Mouse (Mus musculus) spleen, postnatal 10 days (tissue): ENCODE measurements at regions not wholly inside any gene's neighbourhood (a gene's known extent, or its start where the extent isn't known, plus 50 kb on each side); places are given as distances from the start of the nearest gene placed in this dataset.

Source experiments
- DNase-seq, 2 experiments: peaks; one replicate each; pipeline ENCODE4 v3.0.0; 2021 to 2022; ENCODE audit warnings: low spot score in 2 of 2

DNA sequence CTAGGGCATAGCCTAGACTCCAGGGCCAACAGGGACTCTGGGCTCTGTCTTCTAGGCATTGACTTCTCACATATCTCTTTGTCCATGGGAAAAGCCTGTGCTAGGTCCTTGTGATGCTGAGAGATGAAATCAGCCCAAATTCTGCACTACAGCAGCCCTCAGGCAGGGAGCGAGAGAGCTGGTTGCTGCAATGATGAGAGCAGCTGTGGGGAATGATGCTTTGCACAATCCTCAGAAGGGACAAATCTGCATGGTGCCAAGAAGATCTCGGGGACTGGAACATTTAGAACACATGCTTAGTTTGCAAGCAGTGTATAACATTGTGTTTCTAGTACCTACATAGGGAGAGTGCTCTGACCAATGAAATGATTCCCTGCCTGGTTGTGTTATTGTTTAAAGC is 259.2 kb upstream of the Trib2 start:
- DNase-seq, result no peak

DNA sequence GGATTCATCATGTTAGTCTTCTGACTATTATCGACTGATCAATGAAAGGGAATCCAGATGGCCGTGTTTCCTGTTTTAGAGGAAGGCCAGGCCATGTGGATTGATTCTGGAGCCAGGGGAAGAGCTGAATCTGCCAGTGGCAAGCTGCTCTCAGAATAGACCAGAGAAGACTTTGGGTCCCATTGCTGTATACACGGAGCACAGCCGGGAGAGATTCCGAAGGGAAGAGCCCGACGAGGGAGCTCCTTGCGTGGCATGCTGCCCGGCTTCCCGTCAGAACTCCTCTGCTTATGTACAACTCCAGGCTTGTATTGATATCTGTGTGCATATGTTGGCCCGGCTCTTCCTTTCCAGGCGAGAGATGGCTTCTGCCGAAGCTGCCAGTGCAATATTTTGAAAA is 252.2 kb upstream of the Trib2 start:
- DNase-seq, result no peak

DNA sequence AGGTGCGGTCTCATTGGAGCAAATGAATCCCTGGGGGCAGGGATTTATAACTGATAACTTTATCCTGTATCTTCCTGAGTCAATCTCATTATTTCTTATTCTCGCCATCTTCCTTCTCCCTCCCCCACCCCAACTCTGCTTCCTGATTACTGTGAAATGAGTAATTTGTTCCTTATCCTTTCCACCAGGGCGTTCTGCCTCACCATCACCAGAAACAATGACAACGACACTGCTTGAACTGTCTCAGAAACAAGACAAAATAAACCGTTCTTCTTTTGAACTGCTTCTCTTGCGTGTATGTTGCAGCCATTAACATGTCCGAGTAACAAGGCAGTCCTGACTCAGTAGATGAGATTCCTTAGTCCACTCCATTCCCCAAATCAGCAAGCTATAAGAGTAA is 246.0 kb upstream of the Trib2 start:
- DNase-seq, result no peak

DNA sequence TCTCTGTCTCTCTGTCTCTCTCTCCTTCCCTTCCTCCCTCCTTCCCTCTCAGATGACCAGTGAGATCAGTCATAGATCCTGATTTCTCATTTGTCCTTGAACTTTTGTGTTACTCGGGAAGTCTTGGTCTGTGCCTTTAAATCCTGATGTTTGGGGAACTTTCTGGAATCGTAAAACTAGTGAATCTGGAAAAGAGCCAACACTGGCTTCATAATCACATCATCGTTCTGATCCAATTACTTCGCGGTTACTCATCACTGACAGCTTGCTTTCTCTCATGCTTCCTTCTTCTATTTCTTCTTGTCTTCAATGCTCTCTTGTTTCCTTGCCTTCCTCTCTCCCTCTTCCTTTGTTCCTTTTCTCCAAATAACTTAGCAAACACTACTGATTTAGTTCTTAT is 243.7 kb upstream of the Trib2 start:
- no peak for DNase-seq

DNA sequence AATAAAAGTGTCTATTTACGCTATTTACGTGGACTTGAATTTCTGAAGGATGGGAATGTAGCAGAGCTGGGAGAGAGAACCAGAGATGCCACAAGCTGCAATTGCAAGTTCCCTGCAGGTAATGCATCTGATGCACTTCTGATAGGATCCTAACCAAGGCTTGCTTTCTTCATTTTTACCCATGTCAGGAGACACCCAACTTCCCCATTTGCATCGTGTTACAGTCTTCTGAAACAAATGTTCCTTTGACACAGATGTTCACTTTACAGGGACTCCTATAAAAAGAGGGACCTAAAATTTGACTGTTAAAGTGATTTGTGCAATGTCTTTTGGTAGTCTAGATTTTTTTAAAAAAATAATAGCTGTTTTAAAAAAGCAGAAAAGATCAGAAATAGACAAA is 241.5 kb upstream of the Trib2 start:
- DNase-seq, result no peak

DNA sequence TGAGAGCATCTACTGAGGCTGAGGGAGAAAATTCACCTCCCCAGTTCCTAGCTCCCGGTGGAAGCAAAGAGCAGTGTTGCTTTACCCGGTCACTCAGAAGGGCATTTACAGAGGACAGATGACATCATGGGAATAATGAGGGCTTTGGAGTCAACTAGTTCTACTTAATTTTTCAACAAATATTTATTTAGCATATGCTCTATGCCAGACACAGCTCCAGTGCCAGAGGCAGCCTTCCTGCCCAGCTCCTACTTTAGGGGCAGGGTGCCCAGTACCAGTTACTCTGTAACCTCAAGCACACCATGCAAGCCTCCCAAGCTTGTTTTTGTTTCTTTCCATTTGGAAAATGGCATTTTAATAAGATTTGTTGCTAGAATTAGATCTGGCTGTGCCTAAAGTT is 240.1 kb upstream of the Trib2 start:
- DNase-seq, result no peak

DNA sequence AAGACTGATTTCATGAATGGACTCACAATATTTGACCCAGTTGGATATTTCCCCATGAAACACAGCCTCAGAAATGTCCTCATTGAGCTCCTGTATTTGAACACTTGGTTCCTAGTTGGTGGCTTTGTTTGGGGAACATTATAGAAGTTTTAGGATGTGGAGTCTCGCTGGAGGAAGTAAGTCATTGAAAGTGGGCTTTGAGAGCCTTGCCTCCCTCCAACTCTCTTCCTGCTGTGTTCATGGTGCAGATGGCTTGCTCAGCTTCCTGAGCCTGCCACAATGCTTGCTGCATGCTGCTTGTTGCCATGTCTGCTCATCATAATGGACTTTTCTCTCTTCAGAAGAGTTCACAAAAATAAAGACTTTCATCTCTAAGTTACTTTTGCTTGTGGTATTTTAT is 239.5 kb upstream of the Trib2 start:
- DNase-seq, result no peak

DNA sequence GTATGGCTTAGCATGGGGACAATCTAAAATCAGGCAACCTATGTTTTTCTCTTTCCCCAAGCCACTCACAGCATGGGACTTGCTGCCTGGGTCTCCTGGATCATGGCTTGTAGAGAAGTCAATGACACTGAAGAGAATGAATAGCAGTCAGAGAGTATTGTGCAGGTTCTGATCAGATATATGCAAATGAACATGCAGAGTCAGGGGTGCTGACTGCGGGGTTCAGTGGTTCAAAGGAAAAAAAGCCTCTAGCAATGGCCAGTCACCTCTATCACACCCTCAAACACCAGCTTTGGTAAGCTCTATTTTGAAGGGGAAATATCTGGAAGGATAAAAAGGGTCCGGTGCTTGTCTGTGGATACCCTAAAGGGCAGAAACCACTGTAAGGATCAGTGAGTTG is 237.9 kb upstream of the Trib2 start:
- no peak for DNase-seq

DNA sequence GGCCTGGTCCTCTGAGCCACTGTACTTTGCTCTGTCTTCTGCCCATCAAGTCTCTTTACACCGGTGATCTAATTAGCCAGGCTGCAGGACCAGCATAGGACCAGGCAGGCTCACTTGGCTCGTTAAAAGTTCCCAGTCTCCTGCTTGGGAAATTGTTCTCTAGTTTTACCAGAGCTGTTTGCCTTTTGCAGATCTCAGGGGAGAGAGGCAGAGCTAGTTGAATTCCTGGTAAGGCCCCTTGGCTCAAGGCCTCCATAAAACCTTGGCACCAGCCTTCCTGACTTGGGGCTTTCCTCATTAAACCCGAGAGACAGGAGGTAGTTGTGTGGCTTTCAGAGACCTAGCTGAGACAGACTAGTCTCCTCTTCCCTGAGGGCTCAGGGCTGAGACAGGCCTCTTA is 237.0 kb upstream of the Trib2 start:
- no peak for DNase-seq

DNA sequence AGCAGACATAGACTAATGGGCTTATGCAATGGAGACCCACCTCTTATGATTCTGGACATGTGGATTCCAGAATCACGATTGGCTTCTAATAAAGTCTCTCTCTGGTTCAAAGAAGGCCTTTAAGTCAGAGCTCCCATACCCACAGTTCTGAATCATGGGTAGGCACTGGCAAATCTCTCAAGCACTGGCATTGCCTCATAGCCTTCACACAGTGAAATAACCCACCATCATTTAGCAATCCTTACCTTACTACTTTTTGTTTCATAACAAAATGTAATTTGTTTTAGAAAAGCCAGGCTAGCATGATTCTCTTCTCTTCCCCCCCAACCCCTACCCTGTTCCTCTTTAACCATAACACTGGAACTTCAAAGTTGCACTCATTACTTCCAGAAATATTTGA is 236.3 kb upstream of the Trib2 start:
- DNase-seq, result no peak

DNA sequence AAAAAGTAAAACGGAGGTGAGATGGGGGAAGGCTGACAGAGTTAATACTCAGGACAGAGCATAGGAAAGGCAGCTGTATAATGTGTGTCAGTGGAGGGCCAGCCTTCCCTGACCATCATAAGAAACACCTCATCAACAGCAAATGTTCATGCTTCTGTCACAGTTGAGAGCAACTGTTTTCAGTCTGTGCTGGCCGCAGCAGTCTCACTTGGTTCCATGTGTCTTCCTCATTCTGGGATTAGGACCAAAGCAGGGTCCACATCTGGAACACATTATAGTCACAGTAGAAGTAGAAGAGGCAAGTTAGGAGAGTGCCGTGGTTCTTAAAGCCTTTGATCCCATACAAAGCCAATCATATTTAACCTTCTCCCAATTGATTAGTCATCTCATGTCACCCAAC is 235.6 kb upstream of the Trib2 start:
- DNase-seq, result no peak

DNA sequence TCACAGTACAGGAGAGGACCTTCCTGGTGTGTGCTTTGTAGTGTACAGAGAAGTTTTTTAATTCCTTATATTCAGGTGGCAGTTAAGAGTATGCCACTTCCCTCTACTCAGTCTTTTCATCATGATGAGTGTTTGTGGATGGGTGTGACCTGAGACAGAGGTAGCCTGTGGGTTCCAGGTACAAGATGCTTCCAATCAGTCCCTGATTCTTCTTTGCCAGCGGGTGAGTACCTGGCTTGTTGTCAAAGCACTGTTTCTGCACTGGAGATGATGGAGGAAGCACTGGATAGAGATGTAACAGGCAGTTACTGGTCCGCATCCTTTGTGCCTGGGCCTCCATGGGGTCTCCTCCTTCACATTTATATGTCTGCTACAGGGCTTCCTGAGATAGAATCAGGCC is 234.7 kb upstream of the Trib2 start:
- DNase-seq, result no peak

DNA sequence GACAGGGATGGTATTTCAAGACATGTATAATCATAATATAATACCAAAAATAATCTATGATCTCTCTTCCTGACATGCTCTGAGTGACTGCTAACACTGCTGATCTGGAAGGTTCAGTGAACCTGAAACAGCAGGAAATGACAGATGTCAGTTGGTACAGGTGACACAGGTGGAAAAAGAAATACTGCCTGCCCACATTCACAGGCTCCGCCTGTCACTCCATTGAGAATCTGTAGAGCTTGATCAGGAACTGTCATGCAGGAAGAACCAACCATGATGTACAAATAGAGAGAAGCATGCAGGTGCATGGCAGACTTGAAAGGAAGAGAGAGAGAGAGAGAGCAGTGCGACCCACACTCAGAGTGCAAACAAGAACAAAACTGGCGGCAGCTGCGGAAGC is 232.8 kb upstream of the Trib2 start:
- DNase-seq, result no peak

DNA sequence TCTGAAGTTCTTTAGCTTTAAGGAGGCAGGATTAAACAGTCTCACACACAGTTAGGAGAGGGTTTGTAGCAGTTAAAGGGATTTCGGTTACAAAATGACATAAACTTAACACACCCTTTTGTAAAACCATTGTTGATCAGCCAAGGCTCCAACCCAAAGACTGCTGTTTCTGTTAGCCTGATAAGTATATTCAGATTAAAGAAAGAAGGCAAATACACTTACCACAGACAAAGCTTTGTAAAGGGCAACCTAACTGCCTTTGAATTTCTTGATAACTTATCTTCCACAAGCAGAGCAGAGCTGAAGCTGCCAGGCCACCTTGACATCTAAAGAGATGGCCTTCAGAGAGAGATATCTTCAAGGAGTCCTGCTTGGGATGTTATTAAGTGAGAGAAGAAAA is 229.9 kb upstream of the Trib2 start:
- no peak for DNase-seq

DNA sequence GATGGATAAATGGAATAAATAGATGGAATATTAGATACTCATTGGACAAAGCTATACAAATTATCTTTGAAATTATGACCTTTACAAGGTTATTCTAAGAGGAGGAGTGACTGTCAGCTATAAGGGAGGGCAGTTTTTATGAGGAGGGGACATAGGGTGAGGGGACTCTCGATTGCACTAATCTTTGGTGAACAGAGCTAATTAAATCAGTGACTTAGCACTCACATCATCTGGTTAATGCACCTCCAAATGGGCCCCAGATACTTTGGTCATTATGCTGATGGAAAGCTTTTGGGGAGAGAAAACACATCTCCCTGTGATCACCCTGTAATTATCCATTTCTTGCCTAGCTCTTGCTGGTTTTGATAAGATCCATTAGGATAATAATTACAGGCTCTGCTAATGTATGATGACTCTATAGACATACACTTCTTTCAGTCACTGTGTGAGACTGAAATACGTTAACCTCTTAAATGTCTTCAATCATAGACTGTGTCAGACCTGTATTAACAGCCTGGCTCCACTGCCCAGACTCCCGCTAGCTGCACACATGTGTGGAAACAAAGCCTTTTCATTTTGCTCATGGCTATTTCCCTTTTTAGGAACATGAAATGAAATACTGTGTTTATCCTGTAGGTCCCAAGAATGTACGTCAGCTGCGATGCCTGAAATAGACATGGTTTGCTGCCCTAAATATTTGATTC is 229.2 kb upstream of the Trib2 start:
- no peak for DNase-seq

DNA sequence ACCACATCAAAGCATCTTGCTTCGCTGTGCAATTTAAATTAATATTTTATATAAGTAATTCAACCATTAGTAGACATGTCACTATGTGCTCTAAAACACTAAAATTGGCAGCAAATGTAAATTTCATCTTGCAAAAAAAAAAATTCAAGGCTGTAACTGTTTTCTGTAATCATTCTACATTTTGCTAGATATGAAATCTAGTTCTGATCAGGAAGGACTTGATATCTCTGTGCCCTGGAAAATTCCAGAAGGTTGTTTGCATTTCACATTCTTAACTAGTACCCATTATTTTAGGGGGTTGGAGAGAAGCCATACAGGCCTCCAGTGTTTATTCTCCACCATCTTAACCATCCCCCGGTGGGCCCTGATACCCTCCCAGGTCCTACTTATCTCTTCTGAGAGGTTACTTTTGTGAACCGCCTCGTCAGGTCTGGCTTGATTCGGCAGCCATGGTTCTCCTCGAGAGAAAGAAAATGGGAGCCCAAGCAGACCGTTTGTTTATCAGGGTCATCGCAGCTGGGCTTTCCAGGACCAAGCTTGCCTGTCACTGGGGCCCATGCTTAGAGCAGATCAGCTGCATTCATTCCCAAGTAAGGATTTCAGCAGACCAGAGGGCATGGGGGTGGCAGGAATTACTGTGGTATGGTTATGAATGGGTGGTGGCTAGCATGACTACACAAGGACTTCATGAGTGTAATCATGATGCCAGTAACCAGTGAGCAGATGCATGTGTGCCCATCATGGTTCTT is 226.9 kb upstream of the Trib2 start:
- no peak for DNase-seq

DNA sequence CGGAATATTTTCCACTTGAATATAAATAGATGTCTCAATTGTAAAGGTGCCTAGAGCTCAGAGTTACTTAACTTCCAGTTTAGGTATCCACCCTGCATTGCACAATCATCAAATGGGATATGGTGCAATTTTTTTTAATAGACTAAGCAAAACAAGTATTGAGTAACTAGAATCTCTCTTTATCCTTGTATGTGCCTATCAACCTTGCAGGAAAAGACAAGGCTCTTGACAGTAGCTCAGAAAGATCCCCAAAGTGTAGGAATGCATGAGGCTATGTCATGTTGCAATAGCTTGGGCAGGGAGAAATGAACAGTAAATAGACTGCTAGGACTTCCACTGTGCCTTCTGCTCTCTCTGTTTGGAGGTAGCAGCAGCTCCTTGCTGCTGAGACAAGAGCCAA is 225.6 kb upstream of the Trib2 start:
- DNase-seq, result no peak

DNA sequence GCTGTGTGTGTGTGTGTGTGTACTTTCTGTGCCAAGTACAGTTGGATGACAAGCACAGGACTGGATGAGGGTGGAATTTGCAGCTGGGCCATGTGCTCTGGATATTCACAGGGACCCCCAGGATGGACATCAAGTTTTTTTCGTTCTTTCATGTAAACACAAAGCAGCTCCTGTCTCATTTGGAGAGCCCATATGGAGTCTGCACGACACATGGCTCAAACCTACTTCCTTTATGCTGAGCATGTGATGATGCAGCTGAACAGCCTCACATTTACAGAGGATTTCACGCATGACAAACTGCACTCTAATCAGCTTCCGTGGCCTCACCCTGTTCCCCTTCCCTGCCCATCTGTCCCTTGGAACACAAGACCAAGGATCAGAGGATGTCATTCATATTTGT is 224.4 kb upstream of the Trib2 start:
- no peak for DNase-seq

DNA sequence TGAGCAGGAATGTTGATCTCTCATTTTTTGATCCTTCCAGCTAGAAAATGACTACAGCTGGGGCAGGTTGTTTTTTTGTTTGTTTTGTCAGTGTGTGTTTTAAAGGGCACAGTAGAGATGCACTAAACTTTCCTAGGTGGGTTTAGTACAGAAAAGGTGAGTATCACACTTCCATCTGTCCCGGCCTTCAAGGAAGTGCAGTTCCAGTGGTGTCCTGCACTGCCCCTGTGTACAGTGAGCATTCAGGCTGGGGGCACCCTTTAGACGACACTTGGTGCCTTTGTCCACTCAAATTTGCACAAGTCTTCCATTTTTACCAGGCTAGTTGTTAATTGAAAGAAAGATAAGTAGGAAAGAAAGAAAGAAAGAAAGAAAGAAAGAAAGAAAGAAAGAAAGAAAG is 218.8 kb upstream of the Trib2 start:
- no peak for DNase-seq

DNA sequence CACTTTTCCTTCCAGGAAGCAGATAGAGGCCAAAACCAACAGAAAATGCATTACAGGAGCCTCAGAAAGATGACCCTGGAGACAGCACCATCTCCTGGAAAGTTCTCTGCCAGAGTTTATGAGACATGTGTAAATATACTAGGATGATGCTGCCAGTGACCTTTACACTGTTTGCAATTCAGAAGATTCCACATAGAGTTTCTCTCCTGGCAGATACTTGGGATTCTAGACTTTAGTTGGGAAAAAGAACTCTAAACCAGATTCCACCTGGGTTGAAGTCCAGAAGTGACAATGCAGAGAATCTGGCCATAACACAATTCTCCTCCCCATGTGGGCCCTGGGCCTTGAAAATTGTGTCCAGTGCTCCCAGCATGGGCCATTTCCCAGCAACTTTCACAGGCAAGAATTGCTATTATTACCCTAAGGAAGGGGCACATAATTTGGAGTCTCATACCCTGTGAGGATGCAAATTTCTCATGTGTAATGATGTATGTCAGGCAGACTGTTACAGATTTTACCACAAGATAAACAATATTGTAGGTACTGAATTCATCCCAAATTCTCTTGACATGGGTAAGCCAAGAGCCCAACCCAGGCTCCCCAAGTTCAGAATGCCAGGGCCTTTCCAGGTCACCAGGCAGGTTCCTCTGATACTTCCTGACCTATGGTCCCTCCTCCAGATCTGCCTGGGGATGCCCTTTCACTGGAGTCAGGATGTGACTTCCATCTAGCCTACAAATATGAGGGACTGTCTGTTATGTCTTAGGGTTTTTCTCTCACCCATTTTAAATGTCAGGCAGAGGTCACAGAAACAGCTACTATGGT is 218.2 kb upstream of the Trib2 start:
- no peak for DNase-seq

DNA sequence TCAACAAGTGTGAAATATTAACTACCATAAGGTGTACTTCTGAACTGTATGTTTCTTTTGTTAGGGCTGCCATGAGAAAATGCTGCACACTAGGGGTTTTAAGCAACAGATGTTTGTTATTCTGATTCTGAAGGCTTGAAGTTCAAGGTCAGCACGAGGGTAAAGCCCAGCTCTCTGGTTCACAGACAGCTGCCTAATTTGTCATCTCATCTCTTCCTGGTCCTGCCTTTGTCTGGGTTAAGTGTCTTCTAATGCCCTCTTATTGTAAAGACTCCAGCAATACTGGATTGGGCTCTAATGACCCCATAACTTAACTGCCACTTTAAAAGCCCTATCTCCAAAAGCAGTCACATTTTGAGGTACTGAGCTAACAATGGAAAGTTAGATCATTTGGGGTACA is 209.9 kb upstream of the Trib2 start:
- DNase-seq, result no peak

DNA sequence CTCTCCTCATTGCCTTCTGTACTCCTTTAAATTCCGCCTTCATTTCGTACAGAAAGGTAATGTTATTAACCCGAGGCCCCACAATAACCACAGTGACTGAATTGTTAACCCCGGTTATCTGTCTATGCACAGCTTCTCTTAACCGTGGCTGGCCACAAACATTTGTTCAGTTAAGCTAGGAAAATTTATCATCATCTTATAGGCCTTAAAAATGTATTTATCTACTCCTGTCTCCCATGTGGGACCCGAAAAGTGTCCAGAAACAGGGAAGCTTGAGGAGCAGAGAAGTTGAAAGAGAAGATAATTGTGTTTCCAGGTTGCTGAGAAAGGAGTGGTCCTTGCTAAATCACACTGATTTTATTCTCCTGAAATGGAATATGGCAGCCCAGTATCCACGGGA is 206.6 kb upstream of the Trib2 start:
- no peak for DNase-seq
